Mouse (Mus musculus) C2C12 (cell line): Measurements from ENCODE around the gene Ppfia1.

Experiments
- CEBPB ChIP-seq: IDR thresholded peaks from one replicate; pipeline ENCODE4 v1.6.1; 2011; ENCODE audit warnings: low read depth, mild to moderate bottlenecking, control low read depth, moderate library complexity
- CTCF ChIP-seq: IDR thresholded peaks from one replicate; pipeline ENCODE4 v1.5.1; 2011; ENCODE audit not compliant: control insufficient read depth, insufficient read depth, insufficient read length
- MYOG ChIP-seq: IDR thresholded peaks from one replicate; pipeline ENCODE4 v1.6.1; 2011; ENCODE audit not compliant: control insufficient read depth, insufficient read length; ENCODE audit errors: extremely low read depth
- USF1 ChIP-seq: IDR thresholded peaks from one replicate; pipeline ENCODE4 v1.6.1; 2011; ENCODE audit warnings: low read depth, mild to moderate bottlenecking, control low read depth, moderate library complexity

DNA sequence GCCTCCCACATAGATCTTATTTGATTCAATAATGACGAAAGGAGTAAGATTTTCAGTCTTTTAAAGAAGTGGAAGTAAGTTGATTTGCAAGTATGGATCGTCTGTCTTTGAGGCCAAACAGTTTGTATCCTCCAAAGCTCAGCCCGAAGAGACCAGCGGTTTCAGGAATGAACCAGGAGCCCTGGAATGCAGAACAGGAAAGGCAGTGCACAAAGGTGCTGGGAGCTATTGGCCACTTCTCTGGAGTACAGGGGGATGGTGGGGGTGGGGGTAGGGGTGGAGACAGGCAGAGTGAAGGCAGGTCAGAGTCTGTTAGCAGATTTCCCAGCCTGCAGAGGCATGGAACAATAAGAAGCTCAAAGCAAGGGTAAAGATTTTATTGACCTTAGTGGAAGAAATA, 80.0 kb downstream of the Ppfia1 start:
- no peak for TF ChIP-seq CTCF
- no peak for TF ChIP-seq MYOG
- no peak for TF ChIP-seq USF1
- TF ChIP-seq CEBPB = no peak
